Mouse (Mus musculus) c-Kit-positive CD71-negative TER-119-negative erythroid progenitor cells, embryonic 14.5 days (primary cell): ENCODE measurements at regions not wholly inside any gene's neighbourhood (a gene's known extent, or its start where the extent isn't known, plus 50 kb on each side); places are given as distances from the start of the nearest gene placed in this dataset.

Experiments used
- DNase-seq: peaks from one replicate; pipeline ENCODE4 v3.0.0-alpha.2; 2013; ENCODE audit warnings: low read depth

GRCm38 (mm10) chr16:74598361-74598760 is 186.7 kb upstream of the Robo2 start:
- DNase-seq, result no peak

- DNase-seq, result no peak
These were observed 186.2 kb upstream of the Robo2 start for GRCm38 (mm10) chr16:74597735-74598340.

- DNase-seq, result no peak
These were observed 180.3 kb upstream of the Robo2 start for GRCm38 (mm10) chr16:74591896-74592295.

GRCm38 (mm10) chr16:74582645-74583423 is 171.2 kb upstream of the Robo2 start:
- DNase-seq, result no peak

GRCm38 (mm10) chr16:74548374-74548773 is 136.7 kb upstream of the Robo2 start:
- DNase-seq, result no peak

- DNase-seq, result no peak
These were observed 118.9 kb upstream of the Robo2 start for GRCm38 (mm10) chr16:74530531-74530930.

GRCm38 (mm10) chr16:74528245-74528644 is 116.6 kb upstream of the Robo2 start:
- DNase-seq, result no peak

- DNase-seq, result no peak
These were observed 114.9 kb upstream of the Robo2 start for GRCm38 (mm10) chr16:74526521-74526920.

GRCm38 (mm10) chr16:74520501-74520900 is 108.9 kb upstream of the Robo2 start:
- no peak for DNase-seq

GRCm38 (mm10) chr16:74517888-74518287 is 106.3 kb upstream of the Robo2 start:
- no peak for DNase-seq

- DNase-seq, result no peak
These were observed 105.7 kb upstream of the Robo2 start for GRCm38 (mm10) chr16:74517374-74517773.

GRCm38 (mm10) chr16:74514481-74514880 is 102.9 kb upstream of the Robo2 start:
- DNase-seq, result no peak

- DNase-seq, result no peak
These were observed 98.8 kb upstream of the Robo2 start for GRCm38 (mm10) chr16:74510383-74510782.

- no peak for DNase-seq
These were observed 97.9 kb upstream of the Robo2 start for GRCm38 (mm10) chr16:74509489-74509888.

- DNase-seq, result no peak
These were observed 95.1 kb upstream of the Robo2 start for GRCm38 (mm10) chr16:74506719-74507118.

- DNase-seq, result no peak
These were observed 94.6 kb upstream of the Robo2 start for GRCm38 (mm10) chr16:74506173-74506709.

- DNase-seq, result no peak
These were observed 92.8 kb upstream of the Robo2 start for GRCm38 (mm10) chr16:74504426-74504825.

- no peak for DNase-seq
These were observed 89.1 kb upstream of the Robo2 start for GRCm38 (mm10) chr16:74500687-74501086.

GRCm38 (mm10) chr16:74467745-74468420 is 56.3 kb upstream of the Robo2 start:
- no peak for DNase-seq

GRCm38 (mm10) chr16:74467159-74467558 is 55.5 kb upstream of the Robo2 start:
- DNase-seq, result no peak

- DNase-seq, result no peak
These were observed 53.2 kb upstream of the Robo2 start for GRCm38 (mm10) chr16:74464835-74465234.

- no peak for DNase-seq
These were observed 52.7 kb upstream of the Robo2 start for GRCm38 (mm10) chr16:74464290-74464689.

GRCm38 (mm10) chr16:74462436-74462835 is 50.8 kb upstream of the Robo2 start:
- no peak for DNase-seq
